Mouse (Mus musculus) small intestine, adult 2 months (tissue): ENCODE results near the gene Rnaseh2b. TPM values are rescaled to one million over a fixed set of nuclear protein-coding genes. Genes with fewer than 3 reads are reported as not detected.

Experiments
- H3K27ac ChIP-seq: fragments of 200-500 bp; 2 replicates; pipeline ENCODE4 v1.5.1; 2012; ENCODE audit warnings: low read depth, low read length, control low read depth, inconsistent platforms; ENCODE audit not compliant: insufficient read depth
- H3K27me3 ChIP-seq: fragments of 200-500 bp; 2 replicates; pipeline ENCODE4 v1.6.1; 2012; ENCODE audit warnings: mild to moderate bottlenecking, moderate library complexity, low read length, inconsistent platforms; ENCODE audit not compliant: control insufficient read depth, insufficient read depth
- H3K36me3 ChIP-seq: fragments of 200-500 bp; 2 replicates; pipeline ENCODE4 v1.6.1; 2012; ENCODE audit warnings: mild to moderate bottlenecking, low read length, control low read depth, inconsistent platforms; ENCODE audit not compliant: control insufficient read depth, insufficient read depth
- H3K4me1 ChIP-seq: fragments of 200-500 bp; 2 replicates; pipeline ENCODE4 v1.6.1; 2012; ENCODE audit warnings: low read length, inconsistent platforms, mixed read lengths; ENCODE audit not compliant: control insufficient read depth, insufficient read depth, insufficient read length
- H3K4me3 ChIP-seq: fragments of 200-500 bp; 2 replicates; pipeline ENCODE4 v1.5.1; 2012; ENCODE audit warnings: low read depth, mild to moderate bottlenecking, control low read depth, inconsistent platforms, low read length, moderate library complexity
- CTCF ChIP-seq: fragments of 200-500 bp; IDR thresholded peaks from 2 replicates; pipeline ENCODE4 v1.5.1; 2012; ENCODE audit warnings: low read depth, mild to moderate bottlenecking, control low read depth, inconsistent platforms, low read length, moderate library complexity, mixed read lengths; ENCODE audit not compliant: insufficient replicate concordance, insufficient read length; ENCODE audit errors: extremely low read depth
- POLR2A ChIP-seq: fragments of 200-500 bp; IDR thresholded peaks from 2 replicates; pipeline ENCODE4 v1.6.1; 2012; ENCODE audit warnings: low read depth, mild to moderate bottlenecking, control low read depth, inconsistent platforms, low read length, moderate library complexity
- WGBS: fragments of 180-500 bp; shearing (Covaris S2); methylation state at CpG from one replicate; pipeline ENCODE4 v1.1.7; 2018; 5-methylcytosine and 5-hydroxymethylcytosine counted together
- polyA plus RNA-seq: library from polyadenylated mRNA; depleted of rRNA; stranded (reverse); fragments of >200 nt; gene quantifications from 2 replicates; pipeline ENCODE4 v1.2.3, GENCODE M21; 2012

Rnaseh2b gene
- polyA plus RNA-seq, 1 experiment = 0.65 TPM

DNA sequence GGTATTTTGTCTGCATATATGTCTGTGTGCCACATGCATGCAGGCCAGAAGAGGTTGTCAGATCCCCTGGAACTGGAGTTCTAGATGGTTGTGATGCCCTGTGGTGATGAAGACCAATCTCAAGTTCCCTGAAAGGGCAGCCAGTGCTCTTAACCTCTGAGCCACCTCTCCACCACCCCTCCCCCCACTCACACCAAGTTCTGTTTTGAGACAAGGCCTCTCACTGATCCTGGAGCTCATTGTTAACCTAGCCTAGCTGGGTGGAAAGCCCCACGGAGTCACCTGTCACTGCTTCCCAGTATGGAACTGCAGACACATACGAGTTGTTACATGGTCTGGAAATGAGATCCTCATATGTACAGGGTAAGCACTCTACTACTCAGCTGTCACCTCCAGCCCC is 9.4 kb upstream of the Rnaseh2b start:
- no peaks in the 10 kb centered on the region for H3K4me1 ChIP-seq
- H3K27me3 ChIP-seq = no peaks in the 10 kb centered on the region
- TF ChIP-seq CTCF (no peak), POLR2A (no peak)
- no peak overlapping the region for H3K27ac ChIP-seq
- H3K36me3 ChIP-seq = no peaks in the 10 kb centered on the region
- no peak overlapping the region for H3K4me3 ChIP-seq
- WGBS = 73% methylated on average over 2 of the region's 2 CpGs

DNA sequence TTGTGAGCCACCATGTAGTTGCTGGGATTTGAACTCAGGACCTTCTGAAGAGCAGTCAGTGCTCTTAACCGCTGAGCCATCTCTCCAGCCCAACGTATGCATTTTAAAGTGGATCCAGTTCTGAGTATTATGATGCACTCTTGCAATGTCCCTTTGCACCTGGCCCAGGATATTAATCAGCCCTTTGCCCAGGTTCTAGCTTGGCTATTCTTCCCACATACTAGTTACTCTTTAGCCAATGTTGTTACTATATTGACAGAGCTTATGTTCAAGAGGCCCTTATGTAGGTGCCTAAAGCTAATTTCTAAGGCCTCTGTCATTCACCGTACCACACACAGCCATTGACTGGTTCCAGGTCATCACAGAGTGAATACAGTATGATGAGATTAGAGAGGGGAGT is 3.7 kb upstream of the Rnaseh2b start:
- WGBS = 65% methylated on average over 3 of the region's 3 CpGs
- no peak overlapping the region for H3K4me3 ChIP-seq
- peaks cover 8% of the 10 kb centered on the region; the same call in 1 of the 2 replicates for H3K27me3 ChIP-seq
- peaks cover 6% of the 10 kb centered on the region; the same call in 1 of the 2 replicates for H3K4me1 ChIP-seq
- no peak for TF ChIP-seq CTCF
- TF ChIP-seq POLR2A = no peak
- H3K36me3 ChIP-seq = no peaks in the 10 kb centered on the region
- H3K27ac ChIP-seq = no peak overlapping the region

- Histone ChIP-seq H3K27me3 (peaks cover 8% of the 10 kb centered on the region; the same call in 1 of the 2 replicates), H3K36me3 (no peaks in the 10 kb centered on the region), H3K4me1 (peaks cover 6% of the 10 kb centered on the region; the same call in 1 of the 2 replicates), H3K27ac (no peak overlapping the region), H3K4me3 (no peak overlapping the region)
- no peak for TF ChIP-seq POLR2A
- WGBS = 95% methylated on average over 1 of the region's 1 CpGs
Measured at GRCm38 (mm10) chr14:62291406-62291987, 892 bp upstream of the Rnaseh2b start.

- H3K27ac ChIP-seq = no peak overlapping the region
- TF ChIP-seq POLR2A (no peak), CTCF (no peak)
- peaks cover 8% of the 10 kb centered on the region; the same call in 1 of the 2 replicates for H3K27me3 ChIP-seq
- peak overlapping the region; percentile 46; the same call in 1 of the 2 replicates for H3K4me3 ChIP-seq
- H3K36me3 ChIP-seq = no peaks in the 10 kb centered on the region
- peaks cover 6% of the 10 kb centered on the region; the same call in 1 of the 2 replicates for H3K4me1 ChIP-seq
- WGBS = 30% methylated on average over 7 of the region's 7 CpGs
Measured at GRCm38 (mm10) chr14:62292166-62292487, 262 bp upstream of the Rnaseh2b start.

- Histone ChIP-seq H3K4me3 (no peak overlapping the region), H3K36me3 (no peaks in the 10 kb centered on the region), H3K27me3 (no peaks in the 10 kb centered on the region), H3K4me1 (no peaks in the 10 kb centered on the region), H3K27ac (no peak overlapping the region)
- WGBS = 86% methylated on average over 1 of the region's 1 CpGs
- TF ChIP-seq CTCF (no peak), POLR2A (no peak)
Measured at GRCm38 (mm10) chr14:62298808-62299207, 6.4 kb downstream of the Rnaseh2b start.

GRCm38 (mm10) chr14:62300031-62300430 is 7.6 kb downstream of the Rnaseh2b start:
- no peaks in the 10 kb centered on the region for H3K36me3 ChIP-seq
- H3K27ac ChIP-seq = no peak overlapping the region
- no peaks in the 10 kb centered on the region for H3K27me3 ChIP-seq
- H3K4me1 ChIP-seq = no peaks in the 10 kb centered on the region
- TF ChIP-seq POLR2A = no peak
- no peak for TF ChIP-seq CTCF
- 86% methylated on average over 3 of the region's 3 CpGs for WGBS
- no peak overlapping the region for H3K4me3 ChIP-seq

DNA sequence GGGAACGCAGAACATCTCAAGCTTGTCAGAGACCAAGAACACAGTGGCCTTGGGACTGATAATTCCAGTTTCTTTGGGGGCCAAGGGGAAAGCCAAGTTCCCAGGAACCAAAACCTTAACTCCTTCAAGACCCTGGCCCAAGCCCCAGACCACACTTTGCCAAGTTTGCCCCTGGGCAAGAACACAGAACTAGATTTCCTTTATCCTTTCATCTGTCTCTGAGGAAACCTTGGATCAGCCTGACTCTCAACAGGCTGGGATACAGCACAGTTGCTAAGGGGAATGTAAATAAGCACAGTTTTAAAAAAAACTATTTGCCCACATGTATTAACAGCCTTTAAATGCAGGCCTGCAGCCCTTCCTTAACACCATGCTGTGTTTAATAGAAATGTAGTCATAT is 15.2 kb downstream of the Rnaseh2b start:
- TF ChIP-seq POLR2A (no peak), CTCF (no peak)
- no peak overlapping the region for H3K4me3 ChIP-seq
- H3K36me3 ChIP-seq = no peaks in the 10 kb centered on the region
- no peaks in the 10 kb centered on the region for H3K27me3 ChIP-seq
- no peak overlapping the region for H3K27ac ChIP-seq
- no peaks in the 10 kb centered on the region for H3K4me1 ChIP-seq
- 88% methylated on average over 1 of the region's 1 CpGs for WGBS
